Mouse (Mus musculus): ENCODE measurements around the gene Tmem238. TPM values are rescaled to one million over a fixed set of nuclear protein-coding genes. Genes with fewer than 3 reads are reported as not detected.

The Tmem238 gene
- polyA plus RNA-seq, 1 experiment = 4.9 TPM

DNA sequence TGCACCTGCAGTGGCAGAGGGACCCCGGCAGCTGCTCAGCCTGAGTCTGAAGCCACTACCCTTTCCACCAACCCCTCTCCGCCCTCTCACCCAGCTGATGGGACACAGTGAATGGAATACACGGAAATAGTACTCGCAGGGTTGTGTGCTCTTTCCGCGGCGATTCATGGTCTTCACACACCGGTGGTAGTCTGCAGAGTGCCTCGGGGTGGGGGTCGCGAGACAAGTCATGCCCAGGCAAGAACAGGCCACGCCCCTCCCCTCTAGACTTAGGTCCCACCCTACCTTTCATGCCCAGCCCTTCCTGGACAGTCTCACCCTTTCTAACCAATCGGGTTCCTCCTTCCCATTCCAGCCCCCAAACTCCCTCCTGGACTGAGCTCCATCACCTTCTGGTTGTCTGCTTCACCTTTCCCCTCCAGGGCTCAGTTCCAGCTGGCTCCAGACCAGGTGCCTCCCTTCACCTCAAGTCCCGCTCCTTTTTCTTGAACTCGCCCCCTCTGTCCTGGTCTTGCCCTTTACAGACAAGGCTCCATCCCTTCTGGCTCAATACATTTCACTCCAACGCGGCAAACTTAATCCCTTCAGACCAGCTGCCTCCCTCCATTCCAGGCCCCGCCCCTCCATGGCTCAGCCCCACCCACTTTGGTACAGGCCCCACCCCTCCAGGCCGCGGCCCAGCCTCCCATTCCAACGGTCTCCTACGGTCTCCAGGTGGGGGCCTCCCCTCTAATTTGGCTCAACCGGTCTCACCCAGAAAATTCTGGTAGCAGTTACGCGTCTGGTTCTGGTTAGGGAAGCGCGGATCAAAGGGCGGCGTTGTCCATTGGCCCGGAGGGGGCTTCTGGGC lies 37.3 kb downstream of the Tmem238 start:
- Histone ChIP-seq H3K4me3 (ENCODE audit: insufficient read depth, low read length) (0 out of 2 replicates have a peak overlapping the region, but pooled peaks have one; percentile 8), H3K4me1 (ENCODE audit: control insufficient read depth, insufficient read depth, low read length) (0 out of 2 replicates have a peak, but pooled peaks cover 1% of the 10 kb centered on the region), H3K27ac (ENCODE audit: insufficient read depth, low read length) (no peak overlapping the region)
- TF ChIP-seq CTCF (IDR thresholded peaks at IDR 0.05; ENCODE audit: extremely low read depth, insufficient read depth, low read length) = no peak
- no peak for TF ChIP-seq POLR2A (IDR thresholded peaks at IDR 0.05; ENCODE audit: extremely low read depth, insufficient read depth, low read length)

DNA sequence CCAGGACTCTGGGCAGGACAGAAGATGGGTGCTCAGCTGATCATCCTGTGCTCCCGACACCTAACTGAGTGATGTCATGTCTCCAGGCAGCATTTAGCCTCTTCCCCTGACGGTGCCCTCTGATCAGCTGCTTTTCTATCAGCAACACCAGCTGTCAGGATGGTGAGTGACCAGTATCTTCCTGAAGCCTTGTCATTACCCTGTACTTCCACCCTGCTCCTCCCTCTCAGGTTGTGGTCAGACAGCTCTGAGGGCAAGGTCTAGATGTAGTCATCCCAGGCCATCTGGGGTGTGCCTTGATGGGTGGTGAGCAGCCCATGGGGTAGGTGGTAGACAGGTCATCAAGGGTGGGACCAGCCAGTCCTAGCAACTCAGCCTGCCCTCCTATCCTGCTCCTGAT lies 40.3 kb downstream of the Tmem238 start:
- TF ChIP-seq CTCF (IDR thresholded peaks at IDR 0.05; ENCODE audit: extremely low read depth, insufficient read depth, low read length) (no peak), POLR2A (IDR thresholded peaks at IDR 0.05; ENCODE audit: extremely low read depth, insufficient read depth, low read length) (no peak)
- Histone ChIP-seq H3K4me1 (ENCODE audit: control insufficient read depth, insufficient read depth, low read length) (0 out of 2 replicates have a peak, but pooled peaks cover 1% of the 10 kb centered on the region), H3K27ac (ENCODE audit: insufficient read depth, low read length) (no peak overlapping the region), H3K4me3 (ENCODE audit: insufficient read depth, low read length) (no peak overlapping the region)

DNA sequence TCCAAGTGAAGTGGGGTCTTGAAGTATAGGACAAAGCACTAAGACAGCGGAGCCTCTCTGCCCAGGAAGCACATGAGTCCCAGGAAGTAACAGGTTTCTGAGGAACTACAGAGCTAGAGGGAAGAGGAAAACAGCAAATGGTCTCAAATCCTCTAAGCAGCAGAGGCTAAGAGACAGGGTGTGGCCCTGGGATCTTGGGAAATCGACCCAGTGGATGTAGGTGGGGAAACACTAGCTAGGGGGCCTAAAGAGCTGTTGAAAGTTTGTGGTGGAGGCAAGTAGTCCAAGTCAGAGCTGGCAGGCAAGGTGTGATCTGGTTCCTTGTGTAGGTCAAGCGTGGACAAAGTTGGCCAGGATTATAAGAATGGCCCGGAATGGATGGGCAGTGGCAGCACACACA lies 41.1 kb downstream of the Tmem238 start:
- H3K27ac ChIP-seq (ENCODE audit: insufficient read depth, low read length) = no peak overlapping the region
- no peak overlapping the region for H3K4me3 ChIP-seq (ENCODE audit: insufficient read depth, low read length)
- 0 out of 2 replicates have a peak, but pooled peaks cover 1% of the 10 kb centered on the region for H3K4me1 ChIP-seq (ENCODE audit: control insufficient read depth, insufficient read depth, low read length)
- TF ChIP-seq POLR2A (IDR thresholded peaks at IDR 0.05; ENCODE audit: extremely low read depth, insufficient read depth, low read length) (no peak), CTCF (IDR thresholded peaks at IDR 0.05; ENCODE audit: extremely low read depth, insufficient read depth, low read length) (no peak)

DNA sequence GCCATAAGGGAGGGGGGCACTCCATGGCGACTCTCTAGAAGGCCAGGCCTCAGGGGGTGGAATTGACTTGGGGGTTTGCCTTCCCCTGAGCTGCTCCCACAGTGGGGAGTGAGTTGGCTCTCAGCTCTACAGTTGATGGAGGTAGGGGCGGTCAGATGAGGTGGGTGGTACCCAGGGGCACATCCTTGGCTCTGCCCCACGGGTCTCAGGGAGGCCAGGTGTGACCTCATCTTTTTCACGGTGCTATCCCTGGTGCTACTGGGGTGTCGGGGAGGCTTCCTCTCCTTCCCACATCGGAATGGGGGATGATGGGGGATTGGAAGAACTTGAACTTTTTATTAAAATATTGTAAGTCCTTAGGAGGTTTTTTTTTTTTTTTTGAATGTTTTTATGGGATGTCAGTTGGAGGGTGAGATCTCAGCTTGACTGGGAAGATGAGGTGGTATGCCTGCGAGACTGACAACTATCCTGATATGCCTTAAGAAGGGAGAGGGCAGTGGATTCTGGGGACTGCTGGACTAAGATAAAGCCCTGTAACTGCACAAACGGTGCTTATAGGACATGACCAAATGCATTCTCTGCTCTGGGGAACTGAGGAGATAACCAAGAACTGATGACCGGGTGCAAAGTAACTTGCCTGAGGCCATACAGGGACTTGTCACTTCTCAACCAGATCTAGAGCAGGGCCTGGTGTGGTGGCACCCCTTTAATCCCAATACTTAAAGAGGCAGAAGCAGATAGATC lies 42.1 kb downstream of the Tmem238 start:
- Histone ChIP-seq H3K4me1 (ENCODE audit: control insufficient read depth, insufficient read depth, low read length) (0 out of 2 replicates have a peak, but pooled peaks cover 1% of the 10 kb centered on the region), H3K4me3 (ENCODE audit: insufficient read depth, low read length) (no peak overlapping the region), H3K27ac (ENCODE audit: insufficient read depth, low read length) (no peak overlapping the region)
- TF ChIP-seq POLR2A (IDR thresholded peaks at IDR 0.05; ENCODE audit: extremely low read depth, insufficient read depth, low read length) (no peak), CTCF (IDR thresholded peaks at IDR 0.05; ENCODE audit: extremely low read depth, insufficient read depth, low read length) (no peak)

DNA sequence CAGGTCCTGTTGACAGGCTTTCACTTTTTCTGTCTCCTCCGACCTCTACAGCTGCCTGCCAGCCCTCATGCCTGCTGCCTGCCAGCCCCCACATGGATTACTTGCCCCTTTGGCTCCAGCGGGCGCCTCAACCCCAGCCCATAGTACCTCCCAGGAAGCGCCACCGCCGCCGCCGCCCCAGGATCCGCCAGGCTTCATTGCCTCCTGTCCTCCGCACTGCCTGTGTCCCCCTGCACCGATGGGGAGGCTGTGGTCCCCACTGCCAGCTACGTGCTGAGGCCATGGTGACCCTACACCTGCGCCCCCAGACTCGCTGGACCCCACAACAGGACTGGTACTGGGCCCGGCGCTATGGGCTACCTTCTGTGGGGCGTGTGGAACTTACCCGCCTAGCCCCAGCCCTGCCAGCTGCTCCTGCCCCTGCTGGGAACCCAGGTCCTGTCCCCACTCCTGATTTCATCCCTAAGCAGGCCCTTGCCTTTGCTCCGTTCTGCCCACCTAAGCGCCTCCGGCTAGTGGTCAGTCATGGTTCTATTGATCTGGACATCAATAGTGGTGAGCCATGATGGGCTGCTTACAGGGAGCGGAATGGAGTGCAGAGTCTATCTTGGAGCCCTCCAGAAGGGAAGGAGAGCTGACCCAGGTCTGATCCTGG lies 43.0 kb downstream of the Tmem238 start:
- no peak for TF ChIP-seq POLR2A (IDR thresholded peaks at IDR 0.05; ENCODE audit: extremely low read depth, insufficient read depth, low read length)
- TF ChIP-seq CTCF (IDR thresholded peaks at IDR 0.05; ENCODE audit: extremely low read depth, insufficient read depth, low read length) = no peak
- Histone ChIP-seq H3K27ac (ENCODE audit: insufficient read depth, low read length) (no peak overlapping the region), H3K4me1 (ENCODE audit: control insufficient read depth, insufficient read depth, low read length) (no peaks in the 10 kb centered on the region), H3K4me3 (ENCODE audit: insufficient read depth, low read length) (no peak overlapping the region)

DNA sequence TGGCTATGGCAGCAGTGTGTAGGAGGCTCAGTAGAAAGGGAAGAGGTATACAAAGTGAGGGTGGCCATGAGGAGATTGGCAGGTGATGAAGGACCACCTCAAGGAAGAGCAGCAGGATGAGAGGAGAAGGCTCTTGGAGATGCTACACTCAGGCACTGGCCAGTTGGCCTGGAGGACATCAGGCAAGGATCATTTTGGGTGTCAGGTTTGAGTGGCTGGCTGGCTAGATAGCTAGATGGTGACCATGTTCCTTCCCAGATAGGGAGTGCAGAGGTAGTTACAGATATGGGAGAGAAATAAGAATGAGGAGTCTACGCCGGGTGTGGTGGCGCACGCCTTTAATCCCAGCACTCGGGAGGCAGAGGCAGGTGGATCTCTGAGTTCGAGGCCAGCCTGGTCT lies 44.6 kb downstream of the Tmem238 start:
- Histone ChIP-seq H3K4me3 (ENCODE audit: insufficient read depth, low read length) (no peak overlapping the region), H3K4me1 (ENCODE audit: control insufficient read depth, insufficient read depth, low read length) (0 out of 2 replicates have a peak, but pooled peaks cover 3% of the 10 kb centered on the region), H3K27ac (ENCODE audit: insufficient read depth, low read length) (no peak overlapping the region)
- TF ChIP-seq POLR2A (IDR thresholded peaks at IDR 0.05; ENCODE audit: extremely low read depth, insufficient read depth, low read length) (no peak), CTCF (IDR thresholded peaks at IDR 0.05; ENCODE audit: extremely low read depth, insufficient read depth, low read length) (no peak)

DNA sequence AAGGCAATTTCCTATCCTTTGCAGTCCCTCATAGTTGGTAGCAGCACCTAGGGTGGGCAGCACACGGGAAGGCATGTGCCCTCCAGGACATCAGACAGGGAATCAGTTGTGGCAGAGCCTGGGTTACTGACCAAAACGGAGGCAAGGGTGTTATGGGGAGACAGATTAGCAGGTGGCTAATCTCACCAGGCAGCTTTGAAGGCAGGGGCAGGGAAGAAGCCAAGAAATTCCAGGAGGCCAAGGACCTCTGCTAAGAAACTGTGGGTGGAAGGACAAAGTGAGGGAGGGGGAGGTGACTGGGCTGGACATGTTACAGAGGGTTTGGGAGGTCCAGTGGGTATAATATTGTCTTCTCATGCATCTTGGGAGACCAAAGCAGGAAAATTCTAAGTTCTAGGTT lies 46.1 kb downstream of the Tmem238 start:
- Histone ChIP-seq H3K27ac (ENCODE audit: insufficient read depth, low read length) (no peak overlapping the region), H3K4me3 (ENCODE audit: insufficient read depth, low read length) (no peak overlapping the region), H3K4me1 (ENCODE audit: control insufficient read depth, insufficient read depth, low read length) (0 out of 2 replicates have a peak, but pooled peaks cover 3% of the 10 kb centered on the region)
- no peak for TF ChIP-seq CTCF (IDR thresholded peaks at IDR 0.05; ENCODE audit: extremely low read depth, insufficient read depth, low read length)
- TF ChIP-seq POLR2A (IDR thresholded peaks at IDR 0.05; ENCODE audit: extremely low read depth, insufficient read depth, low read length) = no peak

DNA sequence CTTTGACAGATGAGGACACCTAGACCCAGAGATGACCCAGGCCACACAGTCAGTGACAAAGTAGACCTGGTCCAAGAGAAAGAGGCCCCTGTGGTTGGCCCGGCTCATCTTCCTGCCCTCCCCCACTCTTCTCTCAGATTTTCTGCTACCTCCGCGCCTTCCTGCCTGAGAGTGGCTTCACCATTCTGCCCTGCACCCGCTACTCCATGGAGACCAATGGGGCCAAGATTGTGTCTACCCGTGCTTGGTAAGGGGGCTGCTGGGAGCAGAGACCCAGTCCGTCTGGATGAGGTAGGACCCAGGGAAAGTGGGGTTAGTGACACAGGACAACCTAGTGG lies 47.0 kb downstream of the Tmem238 start:
- H3K4me1 ChIP-seq (ENCODE audit: control insufficient read depth, insufficient read depth, low read length) = 0 out of 2 replicates have a peak, but pooled peaks cover 3% of the 10 kb centered on the region
- no peak for TF ChIP-seq POLR2A (IDR thresholded peaks at IDR 0.05; ENCODE audit: extremely low read depth, insufficient read depth, low read length)
- TF ChIP-seq CTCF (IDR thresholded peaks at IDR 0.05; ENCODE audit: extremely low read depth, insufficient read depth, low read length) = no peak
- no peak overlapping the region for H3K4me3 ChIP-seq (ENCODE audit: insufficient read depth, low read length)
- H3K27ac ChIP-seq (ENCODE audit: insufficient read depth, low read length) = no peak overlapping the region
